Mouse (Mus musculus): ENCODE measurements around the gene Capzb. TPM values are rescaled to one million over a fixed set of nuclear protein-coding genes. Genes with fewer than 3 reads are reported as not detected.

The Capzb gene
- total RNA-seq, 2 experiments from 2014 or later: 472 to 500 TPM

DNA sequence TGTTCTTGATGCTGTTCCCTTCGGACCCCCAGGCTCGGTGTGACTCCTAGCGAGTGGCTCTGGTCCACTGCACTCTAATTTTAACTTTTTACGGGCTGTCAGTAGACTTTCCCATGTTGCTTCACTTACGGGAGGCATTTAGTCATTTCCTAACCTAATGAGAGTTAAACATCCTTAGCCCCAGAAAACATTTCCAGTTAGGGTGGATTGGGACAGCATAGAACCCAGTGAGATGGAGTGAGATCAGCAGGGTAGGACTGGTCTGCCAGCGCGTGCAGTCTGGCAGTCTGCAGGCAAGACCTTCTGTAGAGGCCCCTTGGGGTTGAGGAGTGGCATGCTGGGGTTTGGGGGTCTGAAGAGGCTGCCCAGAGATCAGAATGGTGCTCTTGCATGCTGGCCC is 42.9 kb downstream of the Capzb start:
- DNase-seq: no peak

DNA sequence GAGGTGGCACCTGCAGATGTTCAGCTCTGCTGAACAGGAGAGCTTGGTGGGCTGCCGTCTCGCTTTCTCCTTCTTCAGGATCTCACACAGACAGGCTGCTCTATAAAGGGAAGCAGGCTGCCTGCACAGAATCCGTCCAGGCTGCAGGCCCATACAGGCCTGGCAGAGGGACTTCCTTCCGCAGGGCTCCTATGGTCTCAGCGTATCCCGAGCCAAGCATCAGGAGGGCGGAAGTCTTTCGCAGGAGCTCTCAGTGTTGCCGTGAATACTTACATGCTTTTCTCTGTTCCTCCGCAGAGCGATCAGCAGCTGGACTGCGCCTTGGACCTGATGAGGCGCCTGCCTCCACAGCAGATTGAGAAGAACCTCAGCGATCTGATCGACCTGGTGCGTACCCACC is 45.9 kb downstream of the Capzb start:
- DNase-seq: no peak

DNA sequence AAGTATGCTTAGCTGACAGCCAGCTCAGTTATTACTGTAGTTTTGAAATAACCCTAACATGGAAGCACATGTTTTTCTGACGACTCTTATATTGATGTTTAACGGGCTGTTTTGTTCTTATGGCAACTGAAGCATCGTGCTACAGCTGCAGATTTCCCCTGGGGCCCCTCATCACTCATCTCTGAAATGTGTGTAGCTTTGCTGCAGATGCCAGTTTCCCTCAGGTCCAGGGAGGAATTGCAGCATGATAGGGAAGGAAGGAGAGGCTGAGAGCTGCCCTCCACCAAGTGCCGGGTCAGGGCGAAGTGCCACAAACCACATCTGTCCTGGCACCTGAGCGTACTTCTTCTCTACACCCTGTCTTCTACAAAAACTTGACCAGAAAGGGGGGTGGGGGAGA is 47.6 kb downstream of the Capzb start:
- no peak for DNase-seq

DNA sequence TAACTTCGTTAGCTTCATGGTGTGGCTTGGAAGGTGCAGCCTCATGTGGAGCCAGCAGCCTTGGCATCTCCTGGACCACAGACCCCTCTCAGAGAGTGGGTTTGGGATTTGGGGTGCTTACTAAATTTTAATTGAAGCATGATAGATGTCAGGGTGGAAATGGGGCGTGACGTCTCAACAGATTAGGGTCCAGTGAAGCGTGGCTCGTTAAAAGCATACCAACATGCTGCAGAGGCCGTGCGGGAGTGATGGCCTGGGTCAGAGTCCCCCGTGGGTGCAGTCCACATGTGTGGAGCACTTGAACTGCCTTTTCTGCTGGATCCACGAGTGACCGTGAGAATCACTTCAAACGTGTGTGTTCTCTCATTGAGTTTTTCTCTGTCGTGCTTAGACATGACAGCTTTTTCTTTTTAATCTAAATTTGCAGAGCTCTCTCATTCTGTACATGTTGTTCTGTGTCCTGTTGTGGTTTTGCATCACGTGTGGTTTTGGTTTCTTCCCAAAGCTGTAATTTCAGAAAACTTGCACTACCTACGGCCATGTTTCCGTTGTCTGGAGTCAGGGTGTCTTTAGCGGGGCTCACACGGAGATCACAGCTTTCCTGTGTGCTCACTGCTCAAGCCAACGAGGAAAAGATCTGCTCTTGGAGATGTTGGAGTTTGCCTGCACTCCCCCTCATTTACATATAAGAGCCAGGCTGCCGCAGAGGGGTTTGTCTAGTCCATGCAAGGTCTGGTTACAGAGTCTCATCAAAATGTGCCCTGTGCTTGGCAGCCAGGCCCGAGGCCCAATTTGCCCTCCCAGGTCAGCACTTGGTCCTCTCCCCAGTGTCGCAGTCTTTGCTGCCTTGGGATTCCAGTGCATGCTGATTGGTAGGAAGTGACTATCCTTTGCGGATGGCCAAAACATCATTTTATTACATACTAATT is 49.2 kb downstream of the Capzb start:
- no peak for DNase-seq

DNA sequence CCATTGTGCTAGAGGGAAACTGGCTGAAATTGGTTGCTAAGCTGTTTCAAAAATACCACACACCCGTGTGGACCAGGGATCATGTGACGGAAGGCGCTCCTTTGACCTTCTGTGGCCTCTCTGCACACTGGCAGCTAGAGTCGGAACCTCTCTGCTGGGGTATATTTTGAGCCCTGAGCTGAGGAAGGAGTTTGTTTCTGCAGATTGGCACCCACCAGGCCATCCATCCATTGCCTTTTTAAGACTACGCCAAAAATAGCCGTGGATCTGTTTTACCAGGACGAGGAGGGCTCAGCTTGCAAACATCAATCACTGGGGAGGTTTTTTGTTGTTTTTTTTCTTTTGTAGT is 49.9 kb downstream of the Capzb start:
- peak; percentile 80 for DNase-seq

DNA sequence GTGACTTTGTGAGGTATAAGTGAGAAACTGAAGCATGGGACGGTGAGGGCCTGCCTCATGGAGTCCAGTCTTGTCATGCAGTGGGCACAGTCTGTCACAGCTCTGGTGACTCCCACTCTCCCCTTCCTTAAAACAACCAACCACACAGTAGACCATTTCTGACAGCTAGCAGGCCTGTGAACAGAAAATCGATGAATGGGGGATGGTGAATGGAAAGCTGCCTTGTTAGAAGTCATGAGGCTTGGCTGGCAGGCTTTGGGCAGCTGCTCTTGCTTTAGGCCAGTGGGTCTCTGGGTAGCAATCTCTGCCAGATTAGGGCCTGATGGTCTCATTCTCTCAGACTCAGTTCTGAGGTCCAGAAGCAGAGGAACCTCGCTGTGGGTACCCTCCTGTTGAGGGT is 51.5 kb downstream of the Capzb start:
- no peak for DNase-seq

DNA sequence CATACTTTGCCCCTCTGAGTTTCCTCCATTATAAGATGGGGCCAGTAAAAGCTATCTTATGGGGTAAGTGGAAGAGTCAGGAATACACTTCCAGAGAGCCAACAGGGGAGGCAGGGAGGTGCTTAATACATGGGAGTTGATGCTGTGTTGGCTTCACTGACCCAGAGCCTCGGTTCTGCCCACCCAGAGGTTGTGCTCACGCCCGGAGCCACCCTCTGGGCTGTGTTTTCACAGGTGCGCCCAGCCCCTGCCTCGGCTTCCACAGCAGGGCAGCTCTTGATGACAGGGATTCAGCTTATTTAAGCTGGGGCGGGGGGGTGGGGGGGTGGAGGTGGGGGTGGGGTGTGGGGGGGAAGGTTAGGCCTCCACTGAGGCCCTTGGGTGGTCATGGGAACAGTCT is 52.1 kb downstream of the Capzb start:
- no peak for DNase-seq

DNA sequence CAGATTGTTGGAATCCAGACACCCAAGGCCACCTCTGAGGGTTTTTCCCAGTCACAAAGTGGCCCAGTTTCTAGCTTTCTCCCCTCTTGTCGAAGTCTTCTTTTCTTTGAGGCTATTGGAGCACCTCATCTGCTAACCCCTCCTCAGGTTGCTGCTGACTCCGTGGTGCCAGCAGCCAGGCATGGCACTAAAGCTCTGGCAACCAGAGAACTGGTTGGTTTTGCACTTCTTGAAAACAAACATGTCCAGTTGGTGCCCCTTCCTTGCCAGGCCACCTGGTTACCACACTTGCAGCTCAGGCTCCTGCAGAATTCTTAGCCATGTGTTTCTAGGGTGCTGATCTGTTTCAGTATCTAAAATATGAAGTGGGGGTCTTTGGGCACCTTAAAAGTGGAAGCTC is 52.8 kb downstream of the Capzb start:
- peak; percentile 44 for DNase-seq

DNA sequence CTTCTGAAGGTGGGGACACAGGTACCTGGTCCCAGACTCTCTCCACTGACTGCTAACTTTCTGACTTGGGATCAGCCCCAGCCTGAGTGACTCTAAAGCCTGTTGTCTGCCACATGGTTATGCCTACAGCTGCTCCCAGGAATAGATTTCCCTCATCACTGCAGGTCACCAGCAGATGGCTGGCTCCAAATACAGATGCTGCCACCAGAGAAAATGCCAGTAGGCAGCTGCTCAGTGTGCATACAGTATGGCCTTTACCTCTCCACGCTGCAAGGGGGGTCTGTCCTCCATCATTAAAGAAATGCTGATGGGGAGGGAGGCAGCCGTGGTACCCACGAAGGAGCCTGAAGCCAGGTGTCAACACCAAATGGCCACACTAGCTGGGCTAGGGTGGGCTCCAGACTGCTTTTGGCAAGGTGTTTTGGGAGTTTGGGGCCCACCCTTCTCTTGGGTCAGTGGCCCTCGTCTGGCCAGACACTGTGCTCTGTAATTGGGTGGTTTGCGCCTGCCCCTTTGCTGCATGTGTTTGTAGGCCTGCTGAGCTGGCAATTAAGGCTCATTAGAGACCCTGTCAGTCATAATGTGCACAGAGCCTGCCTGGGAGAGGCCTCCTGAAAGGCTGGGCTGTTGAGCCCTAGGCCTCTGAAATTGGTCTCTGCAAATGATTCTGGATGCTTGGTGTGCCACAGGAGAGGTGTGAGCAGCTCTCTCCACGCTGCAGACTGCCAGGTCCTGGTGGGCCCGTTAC is 53.6 kb downstream of the Capzb start:
- DNase-seq: no peak

DNA sequence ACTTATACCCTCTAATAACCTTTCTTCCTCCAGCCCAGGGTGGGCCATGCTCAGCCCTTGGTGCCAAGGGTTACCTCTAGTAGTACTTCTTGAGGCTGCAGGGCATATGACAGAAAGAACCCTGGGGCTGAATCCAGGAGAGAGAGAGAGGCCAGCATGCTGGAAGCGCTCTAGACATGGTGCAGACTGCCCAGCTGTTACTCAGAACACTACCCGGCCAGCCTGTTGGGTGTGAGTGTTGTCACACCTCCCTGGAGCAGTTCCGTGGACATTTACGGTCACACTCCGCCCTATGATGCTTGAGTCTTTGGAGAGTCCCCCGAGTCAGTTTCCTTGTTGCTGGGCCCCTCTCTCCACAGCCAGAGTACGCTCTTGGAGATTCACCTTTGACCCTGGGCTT is 55.3 kb downstream of the Capzb start:
- DNase-seq: no peak

DNA sequence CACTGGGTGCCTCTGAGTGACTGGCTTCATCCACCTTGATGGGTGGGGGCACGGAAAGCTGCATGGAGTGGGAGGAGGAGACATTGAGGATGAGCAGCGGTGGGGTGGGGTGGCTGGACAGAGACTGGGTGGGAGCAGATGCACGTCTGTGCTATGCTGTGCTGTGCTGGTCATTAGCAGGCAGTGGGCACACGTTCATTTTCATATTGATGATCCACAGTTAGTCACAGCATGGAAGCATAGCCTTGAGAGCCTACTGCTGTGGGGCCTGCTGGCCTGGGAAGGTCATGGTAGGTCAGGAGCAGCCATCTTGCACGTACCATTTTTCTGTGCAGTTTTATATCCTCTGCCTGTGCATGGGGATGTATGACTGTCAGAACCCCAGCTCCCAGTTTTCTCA is 56.0 kb downstream of the Capzb start:
- DNase-seq: no peak

DNA sequence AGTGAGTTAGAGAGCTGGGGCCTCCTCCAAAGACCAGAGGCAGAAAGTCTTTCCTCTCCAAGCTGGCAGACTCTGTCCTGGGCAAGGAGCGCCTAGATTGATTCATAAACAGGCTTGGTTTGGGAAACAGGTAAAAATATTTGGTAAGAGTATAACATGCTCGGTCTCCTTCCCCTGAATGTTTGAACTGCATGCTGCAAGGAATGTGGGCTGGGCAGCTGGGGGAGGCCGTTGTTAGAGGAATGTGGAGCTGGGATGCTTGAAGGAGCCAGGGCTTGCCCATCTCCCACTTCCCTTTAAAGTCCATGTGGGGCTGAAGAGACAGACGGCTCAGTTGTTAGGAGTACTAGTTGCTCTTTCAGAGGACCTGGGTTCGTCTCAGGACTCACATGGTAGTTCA is 57.3 kb downstream of the Capzb start:
- DNase-seq: no peak

DNA sequence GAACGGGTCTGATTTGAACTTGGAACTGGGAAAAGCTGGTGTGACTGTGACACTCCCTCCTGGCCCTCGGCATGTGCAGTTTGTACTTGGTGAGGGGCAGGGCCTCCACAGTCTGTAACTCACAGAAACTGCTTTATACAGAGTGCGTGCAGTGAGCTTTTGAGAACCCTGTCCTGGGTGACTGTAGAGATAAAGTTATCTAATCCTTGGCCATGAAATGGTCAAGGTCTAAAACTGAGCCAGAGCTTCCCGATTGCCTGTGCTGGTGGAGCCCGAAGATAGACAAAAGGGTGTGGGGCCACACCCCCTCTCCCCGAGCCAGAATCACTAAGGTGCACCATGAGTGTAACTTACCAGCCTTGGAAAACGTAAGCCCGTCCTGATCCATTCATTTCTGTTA is 58.2 kb downstream of the Capzb start:
- DNase-seq: no peak

DNA sequence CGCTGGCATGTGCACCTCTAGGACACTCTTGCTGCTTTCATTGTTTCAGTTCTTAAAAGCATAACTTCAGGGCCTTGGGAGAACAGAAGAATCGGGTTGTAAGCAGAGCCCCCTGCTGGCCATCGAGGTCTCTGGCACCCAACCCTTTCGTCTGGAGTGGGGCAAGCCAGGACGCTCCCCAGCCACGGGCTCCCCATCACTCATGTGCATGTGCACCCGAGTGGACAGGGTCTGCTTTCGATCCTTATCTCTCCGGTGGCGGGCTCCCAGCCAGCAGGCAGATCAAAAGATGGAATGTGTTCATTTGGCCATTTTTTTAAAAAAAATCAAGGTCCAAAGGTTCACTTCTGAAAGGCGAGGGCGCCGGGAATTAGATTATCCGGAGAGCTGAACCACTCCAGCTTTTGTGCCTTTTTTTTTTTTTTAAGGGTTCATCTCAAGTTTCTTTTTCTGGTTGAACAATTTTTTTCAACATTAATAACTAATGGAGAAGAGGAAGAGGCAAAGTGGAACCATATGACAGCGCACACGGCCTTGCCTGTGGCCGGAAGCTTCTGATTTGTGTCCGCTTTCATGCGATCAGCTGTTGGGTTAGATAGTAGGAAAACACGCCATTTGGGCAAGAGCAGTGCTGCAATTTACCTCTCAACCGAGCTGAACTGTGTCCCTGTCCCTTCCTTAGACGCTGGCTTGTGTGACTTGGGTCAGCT is 59.5 kb downstream of the Capzb start:
- DNase-seq: peak; percentile 77

DNA sequence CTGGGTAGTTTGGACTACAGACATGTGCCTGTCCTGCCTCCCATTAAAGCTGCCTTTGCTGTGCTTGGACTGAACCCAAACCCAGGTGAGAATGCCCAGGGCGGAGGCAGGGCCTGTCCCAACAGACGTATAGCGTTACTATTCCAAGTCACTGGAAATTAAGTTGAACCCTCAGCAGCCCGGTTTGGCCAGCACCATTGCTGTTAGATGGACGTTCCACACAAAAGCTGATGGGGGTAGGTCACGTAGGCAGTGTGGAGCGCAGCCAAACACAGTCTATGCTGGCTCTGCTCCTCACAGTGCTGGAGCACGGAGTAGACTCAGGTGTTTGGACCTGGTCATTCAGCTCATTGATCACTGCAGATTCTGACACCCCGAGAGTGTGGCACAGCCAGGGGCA is 60.5 kb downstream of the Capzb start:
- DNase-seq: no peak

DNA sequence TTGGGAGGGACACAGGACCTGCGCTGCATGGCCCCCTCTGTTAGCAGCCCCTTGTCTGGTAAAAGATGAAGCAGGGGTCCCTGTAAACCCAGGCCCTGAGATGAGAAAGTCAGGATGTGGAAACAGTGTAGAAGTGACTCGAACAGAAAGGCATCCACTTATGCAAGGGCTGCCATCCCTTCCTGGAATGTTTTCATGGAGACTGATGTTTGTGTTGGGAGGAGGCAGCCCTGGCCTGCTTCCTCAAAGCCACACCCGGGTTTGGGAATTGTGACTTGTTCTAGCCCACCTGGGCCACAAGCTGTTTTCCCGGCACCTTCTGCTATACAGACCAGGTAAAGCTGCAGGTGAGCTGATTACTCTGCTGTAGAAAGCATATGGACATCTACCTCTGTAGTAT is 63.4 kb downstream of the Capzb start:
- DNase-seq: no peak

DNA sequence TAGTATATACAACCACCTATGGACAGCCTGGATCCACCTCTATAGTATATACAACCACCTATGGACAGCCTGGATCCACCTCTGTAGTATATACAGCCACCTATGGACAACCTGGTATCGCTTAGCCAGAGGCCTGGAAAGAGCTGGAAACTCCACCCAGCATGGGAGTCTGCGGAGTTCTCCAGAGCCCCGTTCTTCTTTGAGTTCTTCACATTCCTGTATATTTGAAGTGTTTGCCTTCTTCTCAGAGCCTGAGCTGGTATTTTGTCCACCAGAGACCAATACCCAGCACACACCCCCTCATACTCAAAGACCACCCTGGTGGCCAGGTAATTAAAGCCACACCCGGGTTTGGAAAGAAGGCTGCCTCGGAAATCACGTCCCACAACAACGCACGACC is 64.0 kb downstream of the Capzb start:
- DNase-seq: no peak

DNA sequence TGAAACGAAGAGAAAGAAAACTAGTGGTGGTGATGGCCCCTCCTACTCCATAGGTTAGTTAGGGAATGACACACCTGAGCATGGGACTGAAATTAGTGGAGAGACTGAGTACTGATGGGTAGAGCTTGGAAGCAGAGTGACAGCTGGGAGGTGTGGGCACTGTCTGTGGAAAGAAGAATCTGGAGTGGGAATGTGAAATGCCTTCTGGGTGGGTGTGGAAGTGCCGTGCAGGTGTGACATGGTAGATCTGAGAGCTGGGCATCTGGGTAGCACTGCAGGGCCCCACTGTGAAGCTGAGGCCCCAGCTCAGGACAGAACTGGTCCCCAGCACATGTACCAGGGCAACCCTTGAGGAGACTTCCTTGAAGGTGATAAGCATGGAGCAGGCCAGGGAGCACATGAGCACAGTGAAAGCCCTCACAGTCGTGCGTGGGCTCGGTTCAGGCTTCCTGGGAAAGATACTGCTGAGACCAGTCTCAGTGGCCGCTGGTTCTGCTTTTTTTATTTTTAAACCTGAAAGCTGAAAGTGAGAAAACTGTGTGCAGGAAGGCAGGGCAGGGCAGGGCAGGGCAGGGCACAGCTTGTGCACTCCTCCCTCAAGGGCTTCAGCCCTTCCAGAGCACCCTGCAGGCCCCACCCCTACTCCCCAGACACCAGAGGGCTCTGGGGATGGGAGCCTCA is 66.1 kb downstream of the Capzb start:
- DNase-seq: no peak

DNA sequence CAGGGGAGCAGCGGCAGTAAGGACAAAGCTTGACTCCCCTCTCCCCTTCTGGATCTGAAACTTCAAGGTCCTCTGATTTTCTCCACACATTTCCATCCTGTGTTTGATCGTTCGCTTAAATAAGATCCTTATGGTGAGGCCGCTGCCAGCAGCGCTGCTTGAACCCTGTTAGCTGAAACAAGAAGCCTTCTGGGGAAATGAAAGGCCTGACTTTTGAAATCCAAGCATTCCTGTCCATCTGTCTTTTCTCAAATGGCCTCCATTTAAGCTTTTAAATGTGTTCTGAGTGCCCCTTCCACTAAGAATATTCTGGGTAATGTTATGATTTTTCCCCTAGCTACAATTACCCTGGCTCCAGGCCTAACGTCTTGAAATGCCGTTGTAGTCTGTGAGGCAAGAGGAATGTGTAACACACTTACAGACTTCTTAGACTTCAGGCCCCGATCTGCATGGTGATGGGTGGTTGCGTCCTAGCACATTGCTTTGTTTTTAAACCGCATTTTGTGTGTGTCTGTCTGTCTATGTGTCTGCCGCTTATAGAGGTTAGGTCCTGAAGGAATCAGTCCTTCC is 66.7 kb downstream of the Capzb start:
- DNase-seq: no peak

DNA sequence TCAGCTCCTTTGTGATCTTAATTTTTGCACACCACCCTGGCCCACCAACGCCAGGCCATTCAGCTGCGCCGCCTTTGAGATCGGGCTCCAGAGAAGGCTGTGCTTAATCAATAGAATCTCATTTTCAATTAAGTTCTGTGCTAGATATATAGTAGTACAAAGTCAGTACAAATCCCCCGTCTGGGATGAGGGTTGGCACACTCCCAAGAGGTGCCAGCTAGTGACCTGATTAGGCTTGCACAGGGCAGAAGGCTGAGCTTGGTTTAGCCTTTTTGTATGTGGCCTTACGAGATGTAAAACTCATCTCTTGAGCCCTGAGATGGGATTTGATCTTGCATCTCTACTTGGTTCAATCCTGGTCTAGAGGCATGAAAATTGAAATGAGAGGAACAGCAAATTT is 70.3 kb downstream of the Capzb start:
- no peak for DNase-seq

DNA sequence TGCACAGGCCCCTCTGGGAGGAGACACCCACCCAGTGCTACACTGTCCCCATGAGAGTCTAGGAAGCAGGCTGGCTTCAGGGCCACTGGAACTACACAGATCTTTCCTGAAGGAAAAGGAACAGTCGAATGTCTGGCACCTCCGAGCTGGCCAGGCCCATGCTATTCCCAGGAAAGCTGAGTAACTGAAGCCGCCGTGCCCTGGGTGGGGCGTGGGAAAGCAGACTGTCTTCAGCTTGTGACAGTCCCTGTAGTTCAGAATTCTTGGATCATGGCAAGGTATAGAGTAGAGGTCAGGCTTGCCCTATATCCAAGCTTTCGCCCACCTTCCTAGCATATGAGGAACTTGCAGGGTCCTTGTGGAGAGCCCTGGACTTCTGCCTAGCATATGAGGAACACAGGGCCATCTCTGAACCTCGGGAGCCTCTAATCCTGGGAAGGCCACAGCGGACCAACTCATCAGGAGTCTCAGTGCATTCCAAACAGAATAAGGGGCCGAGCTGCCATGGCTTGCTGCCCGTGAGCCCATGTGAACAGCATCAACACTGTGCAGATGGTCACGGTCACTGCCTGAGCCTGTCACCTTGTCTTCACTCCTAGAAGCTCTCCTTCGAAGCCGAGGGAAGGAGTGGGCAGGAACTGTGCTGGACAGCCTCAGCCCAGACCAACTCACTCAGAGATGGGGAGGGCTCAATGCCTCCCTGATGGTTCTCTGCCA is 73.2 kb downstream of the Capzb start:
- DNase-seq: no peak

DNA sequence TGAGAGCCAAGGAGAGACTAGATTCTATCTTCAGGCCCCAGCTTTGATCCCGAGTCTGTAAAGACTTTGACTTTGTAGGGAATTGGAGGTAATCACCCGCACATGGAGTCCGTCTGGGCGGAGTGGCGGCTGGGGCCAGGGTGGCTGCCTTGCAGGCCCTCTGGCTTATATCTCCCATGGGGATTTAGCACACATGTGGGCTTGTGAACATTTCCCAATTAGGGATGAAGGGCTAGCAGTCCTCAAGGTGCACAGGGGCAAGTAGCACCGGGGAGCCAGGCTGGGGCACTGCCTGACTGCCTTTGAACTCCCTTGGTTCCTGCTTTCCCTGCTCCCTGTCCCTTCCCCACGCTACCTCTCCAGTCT is 73.8 kb downstream of the Capzb start:
- DNase-seq: no peak

Data from gastrocnemius, postnatal 25 days (tissue).